Mouse (Mus musculus) hematopoietic stem cell, adult 5-6 weeks (primary cell): ENCODE measurements at regions not wholly inside any gene's neighbourhood (a gene's known extent, or its start where the extent isn't known, plus 50 kb on each side); places are given as distances from the start of the nearest gene placed in this dataset.

Experiments used
- ATAC-seq, 2 experiments: fragments of 125-278 bp in 1 of 2; replicated peaks in 1 of 2; 2 replicates each; pipeline ENCODE4 v1.8.0; 2016 to 2017; ENCODE audit warnings: inconsistent platforms in 2 of 2, mild to moderate bottlenecking in 2 of 2, moderate number of reproducible peaks in 2 of 2, low read depth in 1 of 2, moderate TSS enrichment in 1 of 2; ENCODE audit not compliant: low FRiP score in 2 of 2, poor library complexity in 2 of 2, severe bottlenecking in 2 of 2, insufficient read depth in 1 of 2, low TSS enrichment in 1 of 2

DNA sequence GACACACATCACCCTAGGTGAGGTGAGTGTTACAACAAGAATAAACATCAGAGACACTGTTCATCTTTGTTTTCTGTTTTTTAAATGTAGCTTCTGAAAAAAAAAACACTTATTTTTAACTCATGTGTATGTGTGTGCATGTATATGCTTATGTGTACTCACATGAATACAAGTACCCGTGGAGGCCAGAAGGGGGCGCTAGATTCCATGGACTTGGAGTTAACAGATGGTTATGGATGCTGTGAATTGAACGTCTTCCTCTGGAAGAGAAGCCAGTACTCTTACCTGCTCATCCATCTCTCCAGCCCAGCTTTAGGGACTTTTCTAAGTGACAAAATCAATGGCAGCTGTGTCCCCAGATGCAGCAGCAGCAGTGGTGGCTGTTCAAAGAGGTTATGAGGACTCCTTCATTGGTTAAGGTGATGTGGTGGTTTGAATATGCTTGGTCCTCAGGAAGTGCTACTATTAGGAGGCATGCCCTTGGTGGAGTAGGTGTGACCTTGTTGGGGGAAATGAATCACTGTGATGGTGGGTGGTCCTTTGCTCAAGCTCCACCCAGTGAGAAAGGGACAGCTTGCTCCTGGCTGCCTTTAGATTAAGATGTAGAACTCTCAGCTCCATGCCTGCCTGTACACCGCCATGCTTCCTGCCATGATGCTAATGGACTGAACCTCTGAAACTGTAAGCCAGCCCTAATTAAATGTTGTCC lies 56.1 kb upstream of the Tmem132d start:
- ATAC-seq = no peak

DNA sequence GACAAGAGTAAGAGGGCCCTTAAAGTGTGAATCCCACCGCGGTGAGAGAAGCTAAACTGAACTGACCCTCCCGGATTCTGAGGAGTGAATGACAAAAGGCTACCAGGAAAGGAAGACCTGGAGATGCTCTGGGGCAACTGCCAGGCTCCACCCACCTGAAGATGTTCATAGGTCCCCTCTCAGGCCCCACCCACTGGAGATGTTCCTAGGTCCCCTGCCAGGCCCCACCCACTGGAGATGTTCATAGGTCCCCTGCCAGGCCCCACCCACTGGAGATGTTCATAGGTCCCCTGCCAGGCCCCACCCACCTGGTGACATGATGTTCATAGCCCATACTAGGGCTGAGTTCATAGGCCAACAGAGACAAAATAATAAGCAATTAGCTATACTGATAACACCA lies 54.5 kb upstream of the Tmem132d start:
- no peak for ATAC-seq

DNA sequence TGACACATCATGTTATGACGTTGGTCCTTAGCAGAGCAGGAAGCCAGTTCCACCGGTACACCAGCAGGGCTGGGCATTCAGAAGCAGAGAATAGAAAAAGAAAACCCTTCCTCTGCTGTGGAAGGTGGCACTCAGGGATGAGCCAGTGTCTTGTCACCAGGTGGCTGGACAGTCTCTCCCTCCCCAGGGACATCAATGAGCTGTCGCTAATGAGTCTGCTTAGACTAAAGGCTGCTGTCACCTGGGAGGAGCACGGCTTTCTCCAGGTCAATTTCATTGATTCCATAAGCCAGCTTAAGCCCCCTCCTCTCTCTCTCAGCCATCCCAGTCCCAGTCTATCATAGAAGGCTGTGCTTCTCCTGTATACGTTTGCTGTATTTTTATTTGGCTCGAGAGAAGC lies 51.2 kb upstream of the Tmem132d start:
- no peak for ATAC-seq

DNA sequence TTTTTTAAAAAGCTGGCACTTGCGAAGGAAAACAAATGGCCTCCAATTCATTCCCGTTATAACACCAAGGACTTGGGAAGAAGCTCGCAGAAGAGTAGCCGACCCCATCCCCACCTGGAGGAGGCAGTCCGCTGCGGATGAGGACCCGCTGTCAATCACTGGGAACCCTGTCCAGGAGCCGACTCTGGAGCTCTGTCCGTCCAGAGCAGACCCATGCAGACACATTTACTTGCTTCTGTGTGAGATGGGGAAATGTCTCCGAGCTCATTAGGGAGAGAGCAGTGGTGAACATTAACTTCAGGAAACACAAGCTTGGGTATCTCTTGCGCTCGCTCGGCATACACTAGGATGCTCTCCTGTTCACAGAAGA lies 50.5 kb upstream of the Tmem132d start:
- no peak for ATAC-seq

DNA sequence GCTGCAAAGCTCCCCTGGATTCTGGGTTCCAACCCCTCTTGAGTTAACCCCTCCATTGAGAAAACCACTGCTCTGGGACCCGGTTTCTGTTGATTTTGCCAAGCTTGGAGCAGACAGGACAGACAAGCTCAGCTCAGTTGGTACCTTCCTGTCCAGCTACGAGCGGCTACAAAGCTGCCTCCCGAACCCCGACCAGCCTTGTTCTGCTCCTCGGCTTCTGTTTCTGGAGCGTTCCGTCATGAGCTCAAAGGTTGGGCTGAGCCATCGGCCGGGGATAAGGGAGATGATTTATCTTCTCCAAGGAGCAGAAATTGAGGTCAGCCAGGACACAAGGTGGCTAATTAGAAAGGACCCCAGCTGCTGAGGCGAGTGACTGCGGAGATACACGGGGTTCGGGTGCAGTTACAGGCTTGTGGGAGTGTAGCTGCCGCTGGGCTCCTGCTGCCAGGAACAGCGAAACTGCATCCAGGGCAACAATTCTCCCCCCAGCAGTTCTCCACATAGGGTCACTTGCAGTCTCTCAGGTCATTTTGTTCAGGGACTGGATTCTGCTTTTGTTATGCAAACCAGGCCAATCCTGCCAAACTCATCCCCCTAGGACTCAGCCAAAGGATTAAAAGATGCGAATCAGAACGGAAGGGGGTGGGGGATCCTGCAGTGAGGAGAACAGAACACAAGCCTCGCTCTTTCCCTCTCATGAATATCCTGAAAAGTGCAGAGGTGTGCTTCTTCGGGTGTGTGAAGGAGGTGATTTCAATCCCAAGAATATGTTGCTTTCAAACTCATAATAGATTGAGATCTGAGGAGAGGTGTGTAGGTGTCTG lies 50.0 kb upstream of the Tmem132d start:
- ATAC-seq = no peak
